Mouse (Mus musculus) liver, embryonic 14.5 days (tissue): ENCODE results near the gene Rabgap1l. TPM values are rescaled to one million over a fixed set of nuclear protein-coding genes. Genes with fewer than 3 reads are reported as not detected.

Source experiments
- ATAC-seq: fragments of 200-750 bp; cut with Nextera tagmentation; 2 replicates; pipeline ENCODE4 v1.8.0; 2017; ENCODE audit warnings: moderate number of reproducible peaks, mild to moderate bottlenecking, moderate library complexity; ENCODE audit not compliant: insufficient read depth
- DNase-seq, 3 experiments: peaks; one replicate each; pipeline ENCODE4 v3.0.0-alpha.2; 2012 to 2013; ENCODE audit warnings: low read depth in 3 of 3, low spot score in 3 of 3
- H3K27ac ChIP-seq: fragments of 300-500 bp; sonication (generic); 2 replicates; pipeline ENCODE4 v1.5.1; 2014; ENCODE audit warnings: moderate library complexity, mild to moderate bottlenecking, control low read depth, inconsistent platforms
- H3K27me3 ChIP-seq: fragments of 300-500 bp; sonication (generic); 2 replicates; pipeline ENCODE4 v1.6.1; 2014; ENCODE audit warnings: mild to moderate bottlenecking, low read length, moderate library complexity; ENCODE audit not compliant: control insufficient read depth, insufficient read depth
- H3K36me3 ChIP-seq: fragments of 300-500 bp; sonication (generic); replicated peaks from 2 replicates; pipeline ENCODE4 v1.6.1; 2014; ENCODE audit warnings: low read depth; ENCODE audit not compliant: control insufficient read depth, insufficient read depth
- H3K4me1 ChIP-seq, 2 experiments: fragments of 200-500 bp in 1 of 2; fragments of 300-500 bp in 1 of 2; sonication (generic) in 1 of 2; replicated peaks; 2 replicates each; pipeline ENCODE4 v1.6.1; 2012 to 2014; ENCODE audit warnings: antibody characterized with exemption in 1 of 2, inconsistent platforms in 1 of 2, low read length in 1 of 2; ENCODE audit not compliant: control insufficient read depth in 2 of 2, insufficient read depth in 2 of 2
- H3K4me2 ChIP-seq: fragments of 300-500 bp; sonication (generic); 2 replicates; pipeline ENCODE4 v1.6.1; 2014; ENCODE audit warnings: low read depth, mild to moderate bottlenecking, control low read depth, moderate library complexity
- H3K4me3 ChIP-seq, 2 experiments: fragments of 200-500 bp in 1 of 2; fragments of 300-500 bp in 1 of 2; sonication (generic) in 1 of 2; 2 replicates each; pipeline ENCODE4 v1.5.1; 2012 to 2014; ENCODE audit warnings: low read depth in 2 of 2, low read length in 2 of 2, mild to moderate bottlenecking in 2 of 2, control low read depth in 1 of 2, inconsistent platforms in 1 of 2, moderate library complexity in 1 of 2; ENCODE audit not compliant: insufficient read depth in 1 of 2
- H3K9ac ChIP-seq: fragments of 300-500 bp; sonication (generic); replicated peaks from 2 replicates; pipeline ENCODE4 v1.6.1; 2014; ENCODE audit warnings: mild to moderate bottlenecking, control low read depth, moderate library complexity
- H3K9me3 ChIP-seq: fragments of 300-500 bp; sonication (generic); 2 replicates; pipeline ENCODE4 v1.6.1; 2016; ENCODE audit warnings: low read length, mixed read lengths; ENCODE audit not compliant: control insufficient read depth
- CTCF ChIP-seq: IDR thresholded peaks from 2 replicates; pipeline ENCODE4 v1.5.1; 2016; ENCODE audit warnings: antibody characterized with exemption, low read depth, control low read depth
- EP300 ChIP-seq: IDR thresholded peaks from 2 replicates; pipeline ENCODE4 v1.6.1; 2016; ENCODE audit warnings: antibody characterized with exemption, low read depth
- WGBS: fragments of 180-500 bp; shearing (Covaris S2); extraction: QIAGEN DNeasy Blood & Tissue Kit; methylation state at CpG from one replicate; pipeline ENCODE4 v1.1.7; 2014; ENCODE audit not compliant: insufficient replicate concordance; 5-methylcytosine and 5-hydroxymethylcytosine counted together
- polyA plus RNA-seq, 2 experiments: library from polyadenylated mRNA; depleted of rRNA in 1 of 2; stranded (reverse) in 1 of 2; unstranded in 1 of 2; fragments of >200 nt; fragmentation: Nextera tagmentation in 1 of 2; extraction: Ambion mirVana in 1 of 2; gene quantifications; 2 replicates each; pipeline versions ENCODE4 v1.2.1 to v1.2.3; 2012 to 2014

Rabgap1l gene
- polyA plus RNA-seq, 2 experiments: 18.7 to 27.5 TPM

GRCm38 (mm10) chr1:160304969-160305498 is 488.0 kb downstream of the Rabgap1l start:
- H3K4me3 ChIP-seq: peak overlapping the region in 1 of 2 experiments; percentile 13; a peak in 1 of 4 replicates

GRCm38 (mm10) chr1:160302268-160302667 is 490.7 kb downstream of the Rabgap1l start:
- H3K4me1 ChIP-seq: peaks cover 25 to 62% of the 10 kb centered on the region in 2 experiments
- no peak overlapping the region for H3K4me3 ChIP-seq
- H3K9me3 ChIP-seq: no peaks in the 10 kb centered on the region
- H3K36me3 ChIP-seq: no peaks in the 10 kb centered on the region
- DNase-seq (no peak), ATAC-seq (peak; percentile 19; the same call in 1 of the 2 replicates)
- H3K27ac ChIP-seq: no peak overlapping the region
- H3K4me2 ChIP-seq: no peak overlapping the region
- no peak overlapping the region for H3K9ac ChIP-seq
- H3K27me3 ChIP-seq: no peaks in the 10 kb centered on the region
- 11% methylated on average over 1 of the region's 1 CpGs for WGBS
- no peak for TF ChIP-seq CTCF
- no peak for TF ChIP-seq EP300

More at GRCm38 (mm10) chr1:160304969-160305498, 488.0 kb downstream of the Rabgap1l start:
- H3K9ac ChIP-seq: no peak overlapping the region
- no peaks in the 10 kb centered on the region for H3K36me3 ChIP-seq
- no peak overlapping the region for H3K27ac ChIP-seq
- 56% methylated on average over 6 of the region's 6 CpGs for WGBS
- no peak overlapping the region for H3K4me2 ChIP-seq
- no peak for DNase-seq
- H3K4me1 ChIP-seq: peaks cover 25 to 65% of the 10 kb centered on the region in 2 experiments
- no peaks in the 10 kb centered on the region for H3K27me3 ChIP-seq
- ATAC-seq: no peak
- TF ChIP-seq CTCF (no peak), EP300 (no peak)
- no peaks in the 10 kb centered on the region for H3K9me3 ChIP-seq

GRCm38 (mm10) chr1:160301156-160301555 is 491.9 kb downstream of the Rabgap1l start:
- H3K4me1 ChIP-seq: peaks cover 19 to 54% of the 10 kb centered on the region in 2 experiments

GRCm38 (mm10) chr1:160300704-160301103 is 492.3 kb downstream of the Rabgap1l start:
- 42% methylated on average over 2 of the region's 2 CpGs for WGBS
- DNase-seq (no peak), ATAC-seq (no peak)
- H3K4me3 ChIP-seq: no peak overlapping the region
- H3K9ac ChIP-seq: no peak overlapping the region
- no peaks in the 10 kb centered on the region for H3K27me3 ChIP-seq
- H3K4me1 ChIP-seq: peaks cover 19 to 55% of the 10 kb centered on the region in 2 experiments
- no peak overlapping the region for H3K4me2 ChIP-seq
- no peaks in the 10 kb centered on the region for H3K36me3 ChIP-seq
- no peak overlapping the region for H3K27ac ChIP-seq
- H3K9me3 ChIP-seq: no peaks in the 10 kb centered on the region
- no peak for TF ChIP-seq EP300
- TF ChIP-seq CTCF: no peak

More at GRCm38 (mm10) chr1:160301156-160301555, 491.9 kb downstream of the Rabgap1l start:
- no peak overlapping the region for H3K4me3 ChIP-seq
- no peaks in the 10 kb centered on the region for H3K36me3 ChIP-seq
- H3K9ac ChIP-seq: no peak overlapping the region
- H3K9me3 ChIP-seq: no peaks in the 10 kb centered on the region
- H3K27me3 ChIP-seq: no peaks in the 10 kb centered on the region
- DNase-seq (no peak), ATAC-seq (no peak)
- 12% methylated on average over 6 of the region's 6 CpGs for WGBS
- no peak overlapping the region for H3K27ac ChIP-seq
- no peak for TF ChIP-seq CTCF
- no peak for TF ChIP-seq EP300
- H3K4me2 ChIP-seq: no peak overlapping the region

GRCm38 (mm10) chr1:160299979-160300378 is 493.0 kb downstream of the Rabgap1l start:
- 33% methylated on average over 4 of the region's 4 CpGs for WGBS
- Histone ChIP-seq H3K27ac (no peak overlapping the region), H3K36me3 (no peaks in the 10 kb centered on the region), H3K9me3 (no peaks in the 10 kb centered on the region), H3K4me3 (no peak overlapping the region), H3K4me1 (peaks cover 23 to 53% of the 10 kb centered on the region in 2 experiments), H3K27me3 (no peaks in the 10 kb centered on the region), H3K4me2 (no peak overlapping the region), H3K9ac (peak overlapping the region; percentile 20; the same call in 1 of the 2 replicates)
- no peak for DNase-seq
- TF ChIP-seq EP300 (no peak), CTCF (no peak)
- ATAC-seq: no peak
